Mouse (Mus musculus): Measurements from ENCODE around the gene Ttll3.

DNA sequence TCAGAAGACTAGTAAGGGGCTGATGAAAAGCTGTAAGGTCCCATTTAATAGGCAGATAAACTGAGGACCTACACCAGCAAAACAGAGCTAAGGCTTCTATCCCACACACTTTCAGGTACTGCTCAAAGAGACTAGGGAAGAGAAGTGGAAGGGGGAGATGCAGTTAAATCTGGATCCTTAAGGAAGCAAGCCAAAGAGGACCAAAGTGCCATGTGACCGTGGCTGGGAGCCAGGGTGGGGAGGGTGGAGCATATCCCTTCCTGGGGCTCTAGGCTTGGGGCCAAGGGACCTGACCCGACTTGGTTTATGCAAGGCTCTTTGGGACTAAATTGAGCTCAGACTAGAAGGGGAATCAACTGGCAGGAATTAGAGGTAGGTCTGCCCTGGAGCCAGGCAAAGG is 44.7 kb upstream of the Ttll3 start:
- TF ChIP-seq CTCF (IDR thresholded peaks at IDR 0.05; ENCODE audit: extremely low read depth, insufficient read length, insufficient replicate concordance, low read depth, low read length) (no peak), POLR2A (IDR thresholded peaks at IDR 0.05; ENCODE audit: low read depth, low read length) (no peak)
